Mouse (Mus musculus) intestine, postnatal 0 days (tissue): ENCODE data around the gene Xlr5a. TPM values are rescaled to one million over a fixed set of nuclear protein-coding genes. Genes with fewer than 3 reads are reported as not detected.

Source experiments
- ATAC-seq: fragments of 200-750 bp; cut with Nextera tagmentation; 2 replicates; pipeline ENCODE4 v1.8.0; 2017; ENCODE audit warnings: mild to moderate bottlenecking, moderate TSS enrichment, moderate library complexity
- H3K27ac ChIP-seq: fragments of 300-500 bp; sonication (generic); 2 replicates; pipeline ENCODE4 v1.5.1; 2014; ENCODE audit warnings: mild to moderate bottlenecking, low read depth, low read length, moderate library complexity
- H3K27me3 ChIP-seq: fragments of 300-500 bp; sonication (generic); replicated peaks from 2 replicates; pipeline ENCODE4 v1.6.1; 2014; ENCODE audit warnings: low read length, mixed read lengths; ENCODE audit not compliant: control insufficient read depth, insufficient read depth
- H3K36me3 ChIP-seq: fragments of 300-500 bp; sonication (generic); 2 replicates; pipeline ENCODE4 v1.6.1; 2014; ENCODE audit warnings: mild to moderate bottlenecking, moderate library complexity; ENCODE audit not compliant: control insufficient read depth, insufficient read depth
- H3K4me1 ChIP-seq: fragments of 300-500 bp; sonication (generic); replicated peaks from 2 replicates; pipeline ENCODE4 v1.6.1; 2014; ENCODE audit warnings: antibody characterized with exemption, low read length, mixed read lengths; ENCODE audit not compliant: control insufficient read depth, insufficient read depth
- H3K4me2 ChIP-seq: fragments of 300-500 bp; sonication (generic); replicated peaks from 2 replicates; pipeline ENCODE4 v1.6.1; 2014; ENCODE audit warnings: low read depth, mild to moderate bottlenecking, moderate library complexity
- H3K4me3 ChIP-seq: fragments of 300-500 bp; sonication (generic); 2 replicates; pipeline ENCODE4 v1.5.1; 2014; ENCODE audit warnings: low read depth, low read length
- H3K9ac ChIP-seq: fragments of 300-500 bp; sonication (generic); 2 replicates; pipeline ENCODE4 v1.6.1; 2014; ENCODE audit warnings: mild to moderate bottlenecking, low read depth, low read length
- H3K9me3 ChIP-seq: fragments of 300-500 bp; sonication (generic); 2 replicates; pipeline ENCODE4 v1.6.1; 2016; ENCODE audit warnings: mixed run types; ENCODE audit not compliant: control insufficient read depth
- CTCF ChIP-seq: sonication (generic); IDR thresholded peaks from 2 replicates; pipeline ENCODE4 v1.5.1; 2016; ENCODE audit warnings: low read depth, mild to moderate bottlenecking, control low read depth, antibody characterized with exemption, moderate library complexity
- WGBS: fragments of 180-500 bp; shearing (Covaris S2); extraction: QIAGEN DNeasy Blood & Tissue Kit; methylation state at CpG from one replicate; pipeline ENCODE4 v1.1.7; 2014; 5-methylcytosine and 5-hydroxymethylcytosine counted together
- polyA plus RNA-seq: library from polyadenylated mRNA; unstranded; fragments of >200 nt; fragmentation: Nextera tagmentation; extraction: Ambion mirVana; gene quantifications from 2 replicates; pipeline ENCODE4 v1.2.1, GENCODE M21; 2015

Gene Xlr5a
- polyA plus RNA-seq, 1 experiment from 2014 or later: 0.65 TPM

- no peaks in the 10 kb centered on the region for H3K9me3 ChIP-seq
- no peaks in the 10 kb centered on the region for H3K36me3 ChIP-seq
- no peak within 1 kb of the TSS for H3K27ac ChIP-seq
- no peak within 1 kb of the TSS for H3K4me3 ChIP-seq
- no peak for ATAC-seq
- no peaks in the 10 kb centered on the region for H3K4me1 ChIP-seq
- no peak for TF ChIP-seq CTCF
- WGBS: 33% methylated on average over 7 of the region's 7 CpGs
- peak within 1 kb of the TSS; percentile 27; the same call in 1 of the 2 replicates for H3K4me2 ChIP-seq
- no peak within 1 kb of the TSS for H3K9ac ChIP-seq
- no peaks in the 10 kb centered on the region for H3K27me3 ChIP-seq
These were observed 228.4 kb downstream of the Xlr5a start, which contains the start of gene Pnma3 for GRCm38 (mm10) chrX:73064415-73064793. Gene Pnma3 (plus strand): TSS chrX:73064787.

- peak overlapping the region; percentile 27; the same call in 1 of the 2 replicates for H3K4me2 ChIP-seq
- no peaks in the 10 kb centered on the region for H3K9me3 ChIP-seq
- 41% methylated on average over 24 of the region's 24 CpGs for WGBS
- H3K9ac ChIP-seq: no peak overlapping the region
- no peak for TF ChIP-seq CTCF
- H3K4me3 ChIP-seq: no peak overlapping the region
- ATAC-seq: 0 out of 2 replicates have a peak, but pooled peaks have one; percentile 31
- no peaks in the 10 kb centered on the region for H3K36me3 ChIP-seq
- H3K27ac ChIP-seq: no peak overlapping the region
- no peaks in the 10 kb centered on the region for H3K4me1 ChIP-seq
- no peaks in the 10 kb centered on the region for H3K27me3 ChIP-seq
These were observed 229.0 kb downstream of the Xlr5a start for GRCm38 (mm10) chrX:73063512-73064414.

- H3K36me3 ChIP-seq: no peaks in the 10 kb centered on the region
- no peak overlapping the region for H3K4me2 ChIP-seq
- no peaks in the 10 kb centered on the region for H3K4me1 ChIP-seq
- TF ChIP-seq CTCF: no peak
- H3K9me3 ChIP-seq: no peaks in the 10 kb centered on the region
- no peak overlapping the region for H3K9ac ChIP-seq
- H3K4me3 ChIP-seq: no peak overlapping the region
- WGBS: 44% methylated on average over 5 of the region's 5 CpGs
- no peak for ATAC-seq
- no peak overlapping the region for H3K27ac ChIP-seq
- H3K27me3 ChIP-seq: no peaks in the 10 kb centered on the region
These were observed 230.5 kb downstream of the Xlr5a start for GRCm38 (mm10) chrX:73062323-73062722.

GRCm38 (mm10) chrX:73061528-73061927 is 231.2 kb downstream of the Xlr5a start:
- Histone ChIP-seq H3K9me3 (no peaks in the 10 kb centered on the region), H3K27ac (no peak overlapping the region), H3K4me1 (no peaks in the 10 kb centered on the region), H3K36me3 (no peaks in the 10 kb centered on the region), H3K4me2 (no peak overlapping the region), H3K27me3 (no peaks in the 10 kb centered on the region), H3K9ac (no peak overlapping the region), H3K4me3 (no peak overlapping the region)
- no peak for TF ChIP-seq CTCF
- no peak for ATAC-seq
- WGBS: 74% methylated on average over 1 of the region's 1 CpGs

Other genes with a start within 250 kb of the Xlr5a start
- gene Pnma3, start 228.2 kb downstream of the Xlr5a start, polyA plus RNA-seq: 0.04 TPM in 1 of 2 replicates, not detected in the other
- gene Xlr4a, start 210.5 kb downstream of the Xlr5a start, polyA plus RNA-seq: 1.9 and 4.1 TPM in 2 replicates
- gene Xlr3a, start 195.9 kb downstream of the Xlr5a start, polyA plus RNA-seq: 2.8 and 6.3 TPM in 2 replicates
- 1.8 and 2.4 TPM in 2 replicates for gene Gm14685, start 175.9 kb downstream of the Xlr5a start, polyA plus RNA-seq
- 0.17 TPM in 1 of 2 replicates, not detected in the other for gene Xlr5b, start 144.2 kb downstream of the Xlr5a start, polyA plus RNA-seq
- gene DXBay18, start 143.5 kb downstream of the Xlr5a start, polyA plus RNA-seq: 1.4 and 1.8 TPM in 2 replicates
- not detected in 2 replicates for gene Spin2d, start 116.0 kb downstream of the Xlr5a start, polyA plus RNA-seq
- gene Xlr3b, start 100.8 kb downstream of the Xlr5a start, polyA plus RNA-seq: 0.91 and 2.6 TPM in 2 replicates
- gene Xlr4b, start 78.6 kb downstream of the Xlr5a start, polyA plus RNA-seq: 0.50 and 0.88 TPM in 2 replicates
- 21.8 and 24.2 TPM in 2 replicates for gene F8a, start 64.7 kb downstream of the Xlr5a start, polyA plus RNA-seq
- 0.40 and 0.63 TPM in 2 replicates for gene Xlr4c, start 49.8 kb downstream of the Xlr5a start, polyA plus RNA-seq
- gene Xlr3c, start 27.6 kb downstream of the Xlr5a start, polyA plus RNA-seq: not detected in 2 replicates
- 0.54 and 0.59 TPM in 2 replicates for gene Xlr5c, start within 50 bp of the Xlr5a start, polyA plus RNA-seq
- not detected in 2 replicates for gene Gm45015, start 43.9 kb upstream of the Xlr5a start, polyA plus RNA-seq
- gene Zfp275, start 49.6 kb upstream of the Xlr5a start, polyA plus RNA-seq: 2.2 and 2.3 TPM in 2 replicates
- gene Gm18336, start 105.8 kb upstream of the Xlr5a start, polyA plus RNA-seq: not detected in 2 replicates
- gene Zfp92, start 118.1 kb upstream of the Xlr5a start, polyA plus RNA-seq: 0.21 and 0.26 TPM in 2 replicates
- not detected in 2 replicates for gene Trex2, start 142.4 kb upstream of the Xlr5a start, polyA plus RNA-seq
- 38.2 and 38.6 TPM in 2 replicates for gene Haus7, start 166.1 kb upstream of the Xlr5a start, polyA plus RNA-seq
- 35.2 and 43.0 TPM in 2 replicates for gene Bgn, start 190.6 kb upstream of the Xlr5a start, polyA plus RNA-seq
- gene Atp2b3, start 210.1 kb upstream of the Xlr5a start, polyA plus RNA-seq: 0.12 and 0.13 TPM in 2 replicates